Mouse (Mus musculus): ENCODE results near the gene Ptchd4. TPM values are rescaled to one million over a fixed set of nuclear protein-coding genes. Genes with fewer than 3 reads are reported as not detected.

Gene Ptchd4
- total RNA-seq, 1 experiment = 0.09 TPM

GRCm38 (mm10) chr17:42427961-42428360, 112.2 kb downstream of the Ptchd4 start:
- in situ Hi-C loops (cut with MboI; ENCODE audit: low sequenced_read_pairs in 2 of 2, unreplicated experiment in 2 of 2) = no loop called here
- H3K4me1 ChIP-seq (ENCODE audit: control insufficient read depth in 2 of 2, insufficient read depth in 2 of 2, low read length in 2 of 2, poor library complexity in 1 of 2) = no peaks in the 10 kb centered on the region
- no peak overlapping the region for H3K4me3 ChIP-seq (ENCODE audit: insufficient read depth in 1 of 2, low read depth in 1 of 2, low read length in 2 of 2, poor library complexity in 1 of 2, severe bottlenecking in 1 of 2)
- H3K27ac ChIP-seq (ENCODE audit: insufficient read depth, low read depth, low read length, poor library complexity, severe bottlenecking) = no peak overlapping the region
- H3K9ac ChIP-seq (ENCODE audit: insufficient read depth, low read depth, low read length, poor library complexity, severe bottlenecking) = no peak overlapping the region
- no peak for TF ChIP-seq MAFK (IDR thresholded peaks at IDR 0.05; ENCODE audit: insufficient read depth, low read depth, low read length)
- no peaks in the 10 kb centered on the region for H3K36me3 ChIP-seq (ENCODE audit: control insufficient read depth, insufficient read depth, low read length, poor library complexity, severe bottlenecking)
- no peak for DNase-seq (ENCODE audit: low read depth, low spot score)
- H3K9me3 ChIP-seq (ENCODE audit: control insufficient read depth, insufficient read depth, low read depth, low read length) = no peaks in the 10 kb centered on the region

GRCm38 (mm10) chr17:42430380-42430779, 114.6 kb downstream of the Ptchd4 start:
- no peak for DNase-seq (ENCODE audit: low read depth, low spot score)
- in situ Hi-C loops (cut with MboI; ENCODE audit: low sequenced_read_pairs in 2 of 2, unreplicated experiment in 2 of 2) = no loop called here
- no peak overlapping the region for H3K27ac ChIP-seq (ENCODE audit: insufficient read depth, low read depth, low read length, poor library complexity, severe bottlenecking)
- H3K36me3 ChIP-seq (ENCODE audit: control insufficient read depth, insufficient read depth, low read length, poor library complexity, severe bottlenecking) = no peaks in the 10 kb centered on the region
- no peak overlapping the region for H3K9ac ChIP-seq (ENCODE audit: insufficient read depth, low read depth, low read length, poor library complexity, severe bottlenecking)
- no peaks in the 10 kb centered on the region for H3K4me1 ChIP-seq (ENCODE audit: control insufficient read depth in 2 of 2, insufficient read depth in 2 of 2, low read length in 2 of 2, poor library complexity in 1 of 2)
- H3K4me3 ChIP-seq (ENCODE audit: insufficient read depth in 1 of 2, low read depth in 1 of 2, low read length in 2 of 2, poor library complexity in 1 of 2, severe bottlenecking in 1 of 2) = no peak overlapping the region
- no peaks in the 10 kb centered on the region for H3K9me3 ChIP-seq (ENCODE audit: control insufficient read depth, insufficient read depth, low read depth, low read length)
- TF ChIP-seq ZNF384 (IDR thresholded peaks at IDR 0.05; ENCODE audit: low read depth, low read length) (no peak), ZC3H11A (IDR thresholded peaks at IDR 0.05; ENCODE audit: borderline replicate concordance, low read depth, low read length) (no peak), CHD2 (IDR thresholded peaks at IDR 0.05; ENCODE audit: low read depth, low read length) (no peak), MAFK (IDR thresholded peaks at IDR 0.05; ENCODE audit: insufficient read depth, low read depth, low read length) (no peak), HCFC1 (IDR thresholded peaks at IDR 0.05; ENCODE audit: borderline replicate concordance, insufficient read depth, low read length) (no peak)

- no peaks in the 10 kb centered on the region for H3K9me3 ChIP-seq (ENCODE audit: control insufficient read depth, insufficient read depth, low read depth, low read length)
Observed at GRCm38 (mm10) chr17:42452235-42452634, 136.5 kb downstream of the Ptchd4 start.

GRCm38 (mm10) chr17:42456441-42456840, 140.7 kb downstream of the Ptchd4 start:
- Histone ChIP-seq H3K36me3 (ENCODE audit: control insufficient read depth, insufficient read depth, low read length, poor library complexity, severe bottlenecking) (no peaks in the 10 kb centered on the region), H3K27ac (ENCODE audit: insufficient read depth, low read depth, low read length, poor library complexity, severe bottlenecking) (no peak overlapping the region), H3K9ac (ENCODE audit: insufficient read depth, low read depth, low read length, poor library complexity, severe bottlenecking) (no peak overlapping the region), H3K4me3 (ENCODE audit: insufficient read depth in 1 of 2, low read depth in 1 of 2, low read length in 2 of 2, poor library complexity in 1 of 2, severe bottlenecking in 1 of 2) (no peak overlapping the region), H3K9me3 (ENCODE audit: control insufficient read depth, insufficient read depth, low read depth, low read length) (no peaks in the 10 kb centered on the region), H3K4me1 (ENCODE audit: control insufficient read depth in 2 of 2, insufficient read depth in 2 of 2, low read length in 2 of 2, poor library complexity in 1 of 2) (no peaks in the 10 kb centered on the region)
- TF ChIP-seq ZC3H11A (IDR thresholded peaks at IDR 0.05; ENCODE audit: borderline replicate concordance, low read depth, low read length) = no peak
- TF ChIP-seq MAFK (IDR thresholded peaks at IDR 0.05; ENCODE audit: insufficient read depth, low read depth, low read length) = no peak
- no peak for TF ChIP-seq ZNF384 (IDR thresholded peaks at IDR 0.05; ENCODE audit: low read depth, low read length)
- no peak for TF ChIP-seq CHD2 (IDR thresholded peaks at IDR 0.05; ENCODE audit: low read depth, low read length)
- TF ChIP-seq HCFC1 (IDR thresholded peaks at IDR 0.05; ENCODE audit: borderline replicate concordance, insufficient read depth, low read length) = no peak
- DNase-seq (ENCODE audit: low read depth, low spot score) = no peak
- in situ Hi-C loops (cut with MboI; ENCODE audit: low sequenced_read_pairs in 2 of 2, unreplicated experiment in 2 of 2) = no loop called here

More at GRCm38 (mm10) chr17:42452235-42452634, 136.5 kb downstream of the Ptchd4 start:
- H3K36me3 ChIP-seq (ENCODE audit: control insufficient read depth, insufficient read depth, low read length, poor library complexity, severe bottlenecking) = no peaks in the 10 kb centered on the region
- DNase-seq (ENCODE audit: low read depth, low spot score) = no peak
- no peak overlapping the region for H3K27ac ChIP-seq (ENCODE audit: insufficient read depth, low read depth, low read length, poor library complexity, severe bottlenecking)
- in situ Hi-C loops (cut with MboI; ENCODE audit: low sequenced_read_pairs in 2 of 2, unreplicated experiment in 2 of 2) = no loop called here
- H3K4me3 ChIP-seq (ENCODE audit: insufficient read depth in 1 of 2, low read depth in 1 of 2, low read length in 2 of 2, poor library complexity in 1 of 2, severe bottlenecking in 1 of 2) = no peak overlapping the region
- no peak for TF ChIP-seq ZC3H11A (IDR thresholded peaks at IDR 0.05; ENCODE audit: borderline replicate concordance, low read depth, low read length)
- TF ChIP-seq ZNF384 (IDR thresholded peaks at IDR 0.05; ENCODE audit: low read depth, low read length) = no peak
- no peak for TF ChIP-seq HCFC1 (IDR thresholded peaks at IDR 0.05; ENCODE audit: borderline replicate concordance, insufficient read depth, low read length)
- no peak for TF ChIP-seq CHD2 (IDR thresholded peaks at IDR 0.05; ENCODE audit: low read depth, low read length)
- no peak for TF ChIP-seq MAFK (IDR thresholded peaks at IDR 0.05; ENCODE audit: insufficient read depth, low read depth, low read length)
- H3K4me1 ChIP-seq (ENCODE audit: control insufficient read depth in 2 of 2, insufficient read depth in 2 of 2, low read length in 2 of 2, poor library complexity in 1 of 2) = no peaks in the 10 kb centered on the region
- H3K9ac ChIP-seq (ENCODE audit: insufficient read depth, low read depth, low read length, poor library complexity, severe bottlenecking) = no peak overlapping the region

GRCm38 (mm10) chr17:42462726-42463125, 147.0 kb downstream of the Ptchd4 start:
- no peak overlapping the region for H3K9ac ChIP-seq (ENCODE audit: insufficient read depth, low read depth, low read length, poor library complexity, severe bottlenecking)
- in situ Hi-C loops (cut with MboI; ENCODE audit: low sequenced_read_pairs in 2 of 2, unreplicated experiment in 2 of 2) = no loop called here
- no peak for DNase-seq (ENCODE audit: low read depth, low spot score)
- no peaks in the 10 kb centered on the region for H3K36me3 ChIP-seq (ENCODE audit: control insufficient read depth, insufficient read depth, low read length, poor library complexity, severe bottlenecking)
- no peaks in the 10 kb centered on the region for H3K9me3 ChIP-seq (ENCODE audit: control insufficient read depth, insufficient read depth, low read depth, low read length)
- H3K4me3 ChIP-seq (ENCODE audit: insufficient read depth in 1 of 2, low read depth in 1 of 2, low read length in 2 of 2, poor library complexity in 1 of 2, severe bottlenecking in 1 of 2) = no peak overlapping the region
- no peak overlapping the region for H3K27ac ChIP-seq (ENCODE audit: insufficient read depth, low read depth, low read length, poor library complexity, severe bottlenecking)
- no peaks in the 10 kb centered on the region for H3K4me1 ChIP-seq (ENCODE audit: control insufficient read depth in 2 of 2, insufficient read depth in 2 of 2, low read length in 2 of 2, poor library complexity in 1 of 2)
- TF ChIP-seq HCFC1 (IDR thresholded peaks at IDR 0.05; ENCODE audit: borderline replicate concordance, insufficient read depth, low read length) = no peak
- no peak for TF ChIP-seq CHD2 (IDR thresholded peaks at IDR 0.05; ENCODE audit: low read depth, low read length)
- no peak for TF ChIP-seq ZC3H11A (IDR thresholded peaks at IDR 0.05; ENCODE audit: borderline replicate concordance, low read depth, low read length)
- no peak for TF ChIP-seq ZNF384 (IDR thresholded peaks at IDR 0.05; ENCODE audit: low read depth, low read length)
- no peak for TF ChIP-seq MAFK (IDR thresholded peaks at IDR 0.05; ENCODE audit: insufficient read depth, low read depth, low read length)
